Mouse (Mus musculus) Patski (cell line): ENCODE data around the gene Lrig3. TPM values are rescaled to one million over a fixed set of nuclear protein-coding genes. Genes with fewer than 3 reads are reported as not detected.

Experiments used
- ATAC-seq: fragments of 100-300 bp; one replicate; pipeline ENCODE4 v1.8.0; 2021
- CTCF ChIA-PET: fragments of 350-600 bp; sonication (Branson Sonifier 250); formaldehyde crosslinking; loops from one replicate; lab custom pipeline; 2022; ENCODE audit warnings: inconsistent platforms; lab: Charles Lee
- POLR2A ChIA-PET: fragments of 350-600 bp; sonication (Branson Sonifier 250); formaldehyde crosslinking; loops from one replicate; lab custom pipeline; 2022; ENCODE audit warnings: antibody characterized with exemption, inconsistent platforms; lab: Charles Lee
- DNase-seq: peaks from one replicate; pipeline ENCODE4 v3.0.0-alpha.2; 2011; ENCODE audit warnings: low read depth, low spot score
- H3K27me3 ChIP-seq: fragments of 371-371 bp; one replicate; pipeline ENCODE4 v1.5.1; 2021
- CTCF ChIP-seq: fragments of 100-300 bp; IDR thresholded peaks from one replicate; pipeline ENCODE4 v1.5.1; 2021
- in situ Hi-C: fragments of 300-500 bp; cut with MboI; formaldehyde crosslinking; loops from 3 replicates; pipeline ENCODE4 v1.11.1; 2018; ENCODE audit warnings: low pct_unique_long_range_greater_than_20kb, mixed read lengths
- polyA plus RNA-seq: library from polyadenylated mRNA; unstranded; gene quantifications from one replicate; pipeline ENCODE4 v1.2.3, GENCODE M21; 2021

The Lrig3 gene
- polyA plus RNA-seq, 1 experiment from 2014 or later = 41.9 TPM

GRCm38 (mm10) chr10:125938528-125939402 is 27.2 kb upstream of the Lrig3 start:
- H3K27me3 ChIP-seq = no peaks in the 10 kb centered on the region
- POLR2A ChIA-PET = interaction anchor here (0.9 kb wide), 1 partner anchor 29 kb away, joined by 6 read pairs; no protein-coding TSS in a partner anchor
- DNase-seq (no peak), ATAC-seq (no peak)
- in situ Hi-C loops = no loop called here
- TF ChIP-seq CTCF = no peak
- CTCF ChIA-PET = interaction anchor here (1.0 to 2.3 kb wide), 4 partner anchors 9 to 22 kb away, joined by 3 to 7 read pairs (median 5); no protein-coding TSS in a partner anchor

GRCm38 (mm10) chr10:125940316-125941059 is 25.5 kb upstream of the Lrig3 start:
- CTCF ChIA-PET = interaction anchor here (1.3 to 2.3 kb wide), 2 partner anchors 10 to 11 kb away, joined by 3 to 7 read pairs; no protein-coding TSS in a partner anchor
- ATAC-seq (peak; percentile 26), DNase-seq (no peak)
- in situ Hi-C loops = no loop called here
- TF ChIP-seq CTCF = no peak
- no peaks in the 10 kb centered on the region for H3K27me3 ChIP-seq
- POLR2A ChIA-PET = no interaction called here

GRCm38 (mm10) chr10:125943098-125943497 is 22.9 kb upstream of the Lrig3 start:
- in situ Hi-C loops = no loop called here
- no peak for TF ChIP-seq CTCF
- CTCF ChIA-PET = interaction anchor here (1.5 kb wide), 1 partner anchor 50 kb away, joined by 3 read pairs; no protein-coding TSS in a partner anchor

GRCm38 (mm10) chr10:125944762-125945504 is 21.0 kb upstream of the Lrig3 start:
- in situ Hi-C loops = no loop called here
- ChIA-PET CTCF (no interaction called here), POLR2A (no interaction called here)
- no peak for ATAC-seq
- DNase-seq = no peak
- H3K27me3 ChIP-seq = no peaks in the 10 kb centered on the region
- no peak for TF ChIP-seq CTCF

More at GRCm38 (mm10) chr10:125943098-125943497, 22.9 kb upstream of the Lrig3 start:
- ATAC-seq (no peak), DNase-seq (no peak)
- POLR2A ChIA-PET = no interaction called here
- H3K27me3 ChIP-seq = no peaks in the 10 kb centered on the region

GRCm38 (mm10) chr10:125948842-125949474 is 17.0 kb upstream of the Lrig3 start:
- no peaks in the 10 kb centered on the region for H3K27me3 ChIP-seq
- CTCF ChIA-PET = interaction anchor here (1.2 kb wide), 1 partner anchor 12 kb away, joined by 3 read pairs; no protein-coding TSS in a partner anchor
- peak; percentile 81 for ATAC-seq
- in situ Hi-C loops = no loop called here
- POLR2A ChIA-PET = interaction anchor here (0.8 to 1.0 kb wide), 2 partner anchors 12 to 18 kb away, joined by 3 read pairs; no protein-coding TSS in a partner anchor
- no peak for DNase-seq
- TF ChIP-seq CTCF = no peak

GRCm38 (mm10) chr10:125951633-125952032 is 14.3 kb upstream of the Lrig3 start:
- CTCF ChIA-PET = interaction anchor here (1.3 to 1.7 kb wide), 2 partner anchors 14 to 18 kb away, joined by 3 to 6 read pairs; partner anchors contain the start of gene Lrig3
- ATAC-seq = no peak
- POLR2A ChIA-PET = no interaction called here
- H3K27me3 ChIP-seq = no peaks in the 10 kb centered on the region
- no peak for DNase-seq
- in situ Hi-C loops = no loop called here
- no peak for TF ChIP-seq CTCF

- ChIA-PET POLR2A (no interaction called here), CTCF (interaction anchor here (1.1 kb wide), 1 partner anchor 11 kb away, joined by 3 read pairs; the partner anchor contains the start of gene Lrig3)
- no peaks in the 10 kb centered on the region for H3K27me3 ChIP-seq
- ATAC-seq (no peak), DNase-seq (no peak)
- in situ Hi-C loops = no loop called here
- TF ChIP-seq CTCF = no peak
Observed at GRCm38 (mm10) chr10:125954343-125954742, 11.6 kb upstream of the Lrig3 start.

GRCm38 (mm10) chr10:125954747-125955530 is 11.0 kb upstream of the Lrig3 start:
- ChIA-PET CTCF (no interaction called here), POLR2A (no interaction called here)
- DNase-seq = no peak
- no peak for ATAC-seq
- H3K27me3 ChIP-seq = no peaks in the 10 kb centered on the region
- TF ChIP-seq CTCF = no peak
- in situ Hi-C loops = no loop called here
